Mouse (Mus musculus): ENCODE measurements at regions not wholly inside any gene's neighbourhood (a gene's known extent, or its start where the extent isn't known, plus 50 kb on each side); places are given as distances from the start of the nearest gene placed in this dataset.

GRCm38 (mm10) chr10:42131798-42132197 is 113.6 kb upstream of the Armc2 start:
- DNase-seq (ENCODE audit: low read depth) = no peak

- no peak for DNase-seq (ENCODE audit: low read depth)
These were observed 113.1 kb upstream of the Armc2 start for GRCm38 (mm10) chr10:42131298-42131697.

GRCm38 (mm10) chr10:42127865-42128419 is 109.7 kb upstream of the Armc2 start:
- DNase-seq (ENCODE audit: low read depth) = no peak

- no peak for DNase-seq (ENCODE audit: low read depth)
These were observed 108.6 kb upstream of the Armc2 start for GRCm38 (mm10) chr10:42126816-42127215.

- DNase-seq (ENCODE audit: low read depth) = no peak
These were observed 104.8 kb upstream of the Armc2 start for GRCm38 (mm10) chr10:42122768-42123635.

GRCm38 (mm10) chr10:42121984-42122383 is 103.7 kb upstream of the Armc2 start:
- DNase-seq (ENCODE audit: low read depth) = no peak

GRCm38 (mm10) chr10:42119326-42119725 is 101.1 kb upstream of the Armc2 start:
- DNase-seq (ENCODE audit: low read depth) = no peak

GRCm38 (mm10) chr10:42118361-42119188 is 100.3 kb upstream of the Armc2 start:
- no peak for DNase-seq (ENCODE audit: low read depth)

GRCm38 (mm10) chr10:42117523-42117922 is 99.3 kb upstream of the Armc2 start:
- DNase-seq (ENCODE audit: low read depth) = no peak

GRCm38 (mm10) chr10:42115920-42116298 is 97.7 kb upstream of the Armc2 start:
- no peak for DNase-seq (ENCODE audit: low read depth)

GRCm38 (mm10) chr10:42115224-42115919 is 97.1 kb upstream of the Armc2 start:
- DNase-seq (ENCODE audit: low read depth) = no peak

GRCm38 (mm10) chr10:42110704-42111103 is 92.5 kb upstream of the Armc2 start:
- DNase-seq (ENCODE audit: low read depth) = no peak

GRCm38 (mm10) chr10:42108294-42109014 is 90.2 kb upstream of the Armc2 start:
- no peak for DNase-seq (ENCODE audit: low read depth)

GRCm38 (mm10) chr10:42107437-42108293 is 89.4 kb upstream of the Armc2 start:
- DNase-seq (ENCODE audit: low read depth) = no peak

GRCm38 (mm10) chr10:42106611-42107010 is 88.4 kb upstream of the Armc2 start:
- no peak for DNase-seq (ENCODE audit: low read depth)

- DNase-seq (ENCODE audit: low read depth) = no peak
These were observed 86.8 kb upstream of the Armc2 start for GRCm38 (mm10) chr10:42105083-42105482.

GRCm38 (mm10) chr10:42102320-42102719 is 84.1 kb upstream of the Armc2 start:
- DNase-seq (ENCODE audit: low read depth) = no peak

- DNase-seq (ENCODE audit: low read depth) = no peak
These were observed 82.9 kb upstream of the Armc2 start for GRCm38 (mm10) chr10:42101096-42101495.

GRCm38 (mm10) chr10:42096924-42097323 is 78.7 kb upstream of the Armc2 start:
- no peak for DNase-seq (ENCODE audit: low read depth)

- DNase-seq (ENCODE audit: low read depth) = no peak
These were observed 77.7 kb upstream of the Armc2 start for GRCm38 (mm10) chr10:42095986-42096385.

Measured in induced T-regulatory cell, adult 2 months (primary cell).